Mouse (Mus musculus): ENCODE data around the gene Ppm1g.
A peak's percentile ranks its signal among the peaks of the same experiment; 100 is the strongest.

The Ppm1g gene

DNA sequence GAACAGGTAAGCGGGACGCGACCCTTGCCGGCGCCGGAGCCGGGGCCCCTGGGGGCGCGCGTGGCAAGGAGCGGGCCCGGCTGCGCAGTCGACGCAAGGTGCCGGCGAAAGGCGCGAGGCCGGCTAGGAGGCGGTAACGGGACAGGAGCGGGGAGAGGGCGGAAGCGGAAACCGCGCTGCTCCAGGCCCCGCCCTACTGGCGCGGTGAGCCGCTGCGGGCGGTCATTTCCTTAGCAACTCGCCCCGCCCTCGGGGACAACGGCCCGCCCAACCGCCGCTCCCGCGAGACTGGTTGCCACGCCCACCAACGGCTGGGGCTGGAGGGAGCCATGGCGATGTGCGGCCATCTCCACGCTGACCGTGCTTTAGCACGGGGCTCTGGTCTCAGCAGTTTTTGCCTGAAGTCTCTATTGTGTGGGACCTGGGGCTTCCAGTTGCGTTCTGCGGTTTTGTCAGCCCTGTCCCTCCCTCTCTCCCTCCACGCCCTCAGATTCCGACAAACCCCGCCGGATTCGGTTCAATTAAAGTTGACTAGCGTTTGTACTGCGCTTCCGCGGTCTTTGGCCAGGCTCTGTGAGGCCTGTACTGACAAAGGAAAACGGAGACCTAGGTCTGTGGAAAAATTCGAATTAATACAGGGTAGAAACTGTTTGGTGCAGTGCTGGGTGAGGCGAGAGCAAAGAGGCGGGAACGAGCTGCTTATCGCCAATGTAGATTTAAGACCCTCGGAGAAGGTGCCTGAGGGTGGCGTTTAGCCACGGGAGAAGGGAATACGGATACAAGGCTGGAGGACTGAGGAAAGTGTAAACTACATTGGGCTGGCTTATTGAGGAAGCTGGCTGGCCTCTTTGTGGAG is at the start of gene Ppm1g:
TSS of gene Ppm1g (minus strand) at position 240 of the 856 bp plus-strand sequence.
- DNase-seq (ENCODE audit: low spot score): peak; percentile 95

DNA sequence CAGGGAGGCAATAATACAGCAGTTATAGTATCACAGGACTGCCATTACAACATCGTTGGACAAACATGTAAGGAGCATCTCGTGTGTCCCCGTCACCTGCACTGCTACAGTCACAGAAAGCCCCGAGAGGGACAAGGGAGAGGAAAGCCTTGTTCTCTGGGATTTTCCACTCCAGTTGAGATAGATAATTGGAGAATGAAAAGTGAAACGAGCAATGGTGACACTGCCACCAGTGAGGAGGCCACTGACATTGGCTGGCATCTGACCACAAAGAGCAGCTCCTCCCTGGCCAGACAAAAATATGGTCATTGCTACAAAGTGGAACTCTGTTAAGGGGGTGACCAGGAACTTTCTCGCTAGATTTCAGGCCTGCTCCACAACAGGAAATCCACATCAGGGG is 47.2 kb upstream of the Ppm1g start:
- DNase-seq (ENCODE audit: low spot score): no peak

DNA sequence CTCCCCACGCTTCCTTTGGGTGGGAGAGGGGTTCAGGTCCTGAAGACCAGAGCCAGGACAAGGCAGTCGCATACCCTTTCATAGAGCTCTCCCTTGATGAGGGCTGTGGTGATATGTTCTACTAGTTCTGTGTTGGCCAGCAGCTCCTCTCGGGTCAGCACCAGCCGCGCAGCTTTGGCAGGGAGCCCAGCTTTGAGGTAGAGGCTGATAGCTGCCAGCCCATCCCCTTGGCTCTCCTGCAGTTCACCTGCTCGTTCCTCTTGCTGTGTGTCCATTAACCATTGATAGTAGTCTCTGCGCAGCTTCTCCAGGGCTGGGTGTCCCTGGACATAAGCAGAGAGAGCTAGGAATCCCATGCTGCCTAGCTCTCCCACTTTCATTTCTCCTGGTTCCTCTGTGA is 45.6 kb upstream of the Ppm1g start:
- no peak for DNase-seq (ENCODE audit: low spot score)

DNA sequence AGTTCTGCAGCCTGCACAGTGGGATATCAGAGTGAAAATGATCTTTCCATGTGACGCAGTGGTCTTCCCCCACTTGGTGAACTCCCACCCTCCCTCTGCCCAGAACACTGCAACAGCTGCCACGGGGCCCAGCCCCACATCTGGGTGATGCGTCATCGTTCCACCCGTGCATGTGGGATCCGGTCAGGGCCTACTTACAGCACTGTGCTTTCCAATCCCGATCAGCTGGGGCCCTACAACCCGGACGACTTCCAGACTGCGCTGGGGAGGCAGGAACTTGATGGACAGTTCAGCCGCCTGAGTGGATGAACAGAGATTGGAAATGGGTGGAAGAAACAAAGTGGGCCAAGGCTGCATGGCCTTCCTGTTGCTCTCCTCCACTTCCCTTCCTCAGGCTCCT is 37.1 kb upstream of the Ppm1g start:
- DNase-seq (ENCODE audit: low spot score): no peak

DNA sequence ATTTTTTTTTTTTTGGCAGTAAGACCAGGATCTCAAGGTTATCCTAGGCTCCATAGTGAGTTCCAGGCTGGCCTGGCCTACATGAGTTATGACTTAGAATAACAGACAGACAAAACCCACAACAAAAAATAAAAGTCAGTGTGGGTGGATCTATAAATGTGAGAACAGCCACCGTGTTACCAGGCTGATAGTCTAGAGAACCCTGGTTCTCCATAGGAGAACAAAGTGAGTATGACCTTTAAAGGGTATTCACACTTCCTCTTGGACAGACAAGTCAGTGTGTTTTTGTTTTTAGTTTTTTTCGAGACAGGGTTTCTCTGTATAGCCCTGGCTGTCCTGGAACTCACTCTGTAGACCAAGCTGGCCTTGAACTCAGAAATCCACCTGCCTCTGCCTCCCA is 35.5 kb upstream of the Ppm1g start:
- DNase-seq (ENCODE audit: low spot score): no peak

DNA sequence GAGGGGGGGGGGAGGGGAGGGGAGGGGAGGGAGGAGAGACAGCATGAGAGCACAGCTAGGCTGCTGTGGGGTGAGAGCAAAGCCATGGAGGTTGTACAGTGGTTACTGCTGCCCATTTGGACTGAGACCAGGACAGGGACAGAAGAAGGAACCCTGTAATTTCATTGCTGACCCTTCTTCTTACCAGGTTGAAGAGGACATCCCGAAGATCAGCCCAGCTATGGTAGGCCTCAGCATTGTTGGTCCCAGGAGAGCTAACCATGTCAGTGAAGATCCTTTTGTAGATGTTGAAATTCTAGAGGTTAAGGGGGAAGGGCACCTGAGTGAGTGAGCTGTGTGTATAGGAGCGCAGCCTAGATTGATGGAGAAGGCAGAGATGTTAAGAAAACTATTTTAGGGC is 34.9 kb upstream of the Ppm1g start:
- DNase-seq (ENCODE audit: low spot score): no peak

DNA sequence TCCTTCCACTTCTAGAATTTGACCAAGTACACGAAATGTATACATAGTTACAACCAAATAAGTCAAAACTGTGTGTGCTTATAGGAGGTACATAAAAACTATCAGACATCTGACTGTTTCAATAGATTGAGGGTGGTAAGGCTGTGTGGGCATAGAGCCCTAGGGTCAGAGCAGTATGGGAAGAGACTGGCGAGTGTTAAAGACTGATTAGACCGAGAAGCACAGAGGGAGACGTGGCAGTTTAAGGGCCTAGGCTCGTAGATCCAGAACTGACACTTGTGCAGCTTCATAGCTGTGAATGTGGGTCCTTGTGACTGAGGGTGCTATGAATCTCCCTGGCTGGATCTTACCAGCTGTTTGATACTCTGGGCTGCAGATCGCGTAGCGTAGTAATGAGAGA is 34.4 kb upstream of the Ppm1g start:
- DNase-seq (ENCODE audit: low spot score): no peak

DNA sequence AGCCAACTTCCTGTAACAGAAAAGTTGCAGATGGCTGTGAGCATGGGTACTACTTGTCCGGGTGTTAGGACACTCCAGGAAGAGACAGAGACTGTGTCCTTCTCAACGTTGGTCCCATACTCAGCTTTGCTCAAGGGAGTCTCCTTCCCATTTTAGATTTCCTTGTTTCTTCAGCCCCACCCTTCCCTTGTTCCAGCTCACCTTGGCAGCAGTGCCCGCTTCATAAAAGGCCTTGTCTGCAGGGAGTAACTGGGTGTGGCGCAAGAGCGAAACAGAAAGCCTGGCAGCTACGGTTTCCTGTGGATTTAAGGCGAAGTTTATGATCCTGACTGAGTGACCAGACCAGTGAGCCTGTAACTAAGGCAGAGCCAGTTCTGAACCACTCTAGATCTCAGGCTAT is 34.0 kb upstream of the Ppm1g start:
- DNase-seq (ENCODE audit: low spot score): no peak

DNA sequence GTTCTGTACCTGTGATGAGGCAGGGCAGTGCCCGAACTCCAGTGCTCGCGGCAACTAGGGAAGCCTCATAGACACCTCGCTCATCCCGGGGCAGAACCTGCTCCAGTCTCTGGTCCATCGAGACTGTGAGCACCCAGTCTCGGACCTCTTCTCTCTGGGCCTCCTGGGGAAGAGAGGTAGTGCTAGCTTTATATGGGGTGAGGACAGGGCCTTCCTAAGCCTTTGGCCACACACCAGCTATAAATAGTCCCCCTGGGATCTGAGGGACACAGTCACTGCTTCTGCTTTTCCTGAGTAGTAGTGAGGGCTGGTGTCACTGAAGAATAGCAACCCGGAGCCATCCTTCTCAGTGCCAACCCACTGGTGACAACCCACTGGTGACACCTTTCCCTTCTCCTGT is 33.3 kb upstream of the Ppm1g start:
- DNase-seq (ENCODE audit: low spot score): no peak

DNA sequence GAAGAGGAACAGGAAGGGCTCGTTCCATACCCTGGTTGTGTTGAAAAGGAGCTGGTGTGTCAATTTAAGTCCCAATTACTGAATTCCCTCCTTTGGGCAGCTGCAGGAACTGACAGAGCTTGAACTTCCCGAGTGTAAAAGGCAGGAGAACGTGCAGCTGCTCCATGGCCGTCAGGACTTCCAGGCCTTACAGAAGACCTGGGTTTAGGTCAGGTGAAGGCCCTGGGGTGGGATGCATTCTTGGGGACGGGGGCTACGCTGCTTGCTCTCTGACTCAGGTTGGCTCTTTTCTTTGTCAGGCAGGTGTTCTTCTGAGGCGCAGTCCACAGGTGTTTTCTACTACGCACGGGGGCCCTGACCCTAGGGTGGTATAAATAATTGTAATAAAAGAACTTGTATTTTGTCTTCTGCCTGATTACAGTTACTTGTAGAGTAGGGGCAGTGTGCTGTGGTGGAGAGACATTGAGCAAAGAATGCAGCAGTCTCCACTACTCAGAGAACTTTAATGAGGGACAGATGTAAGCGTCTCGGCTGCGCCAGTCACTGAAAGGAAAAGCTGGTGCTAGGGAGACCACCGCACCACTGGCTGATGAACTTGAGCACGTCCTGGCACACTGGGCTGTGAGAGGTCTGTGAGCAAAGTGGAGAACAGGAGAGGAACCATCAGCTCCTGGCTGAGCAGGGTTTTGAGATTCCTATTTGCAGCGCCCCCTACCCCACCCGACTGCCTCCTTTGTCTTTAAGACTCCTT is 32.5 kb upstream of the Ppm1g start:
- no peak for DNase-seq (ENCODE audit: low spot score)

DNA sequence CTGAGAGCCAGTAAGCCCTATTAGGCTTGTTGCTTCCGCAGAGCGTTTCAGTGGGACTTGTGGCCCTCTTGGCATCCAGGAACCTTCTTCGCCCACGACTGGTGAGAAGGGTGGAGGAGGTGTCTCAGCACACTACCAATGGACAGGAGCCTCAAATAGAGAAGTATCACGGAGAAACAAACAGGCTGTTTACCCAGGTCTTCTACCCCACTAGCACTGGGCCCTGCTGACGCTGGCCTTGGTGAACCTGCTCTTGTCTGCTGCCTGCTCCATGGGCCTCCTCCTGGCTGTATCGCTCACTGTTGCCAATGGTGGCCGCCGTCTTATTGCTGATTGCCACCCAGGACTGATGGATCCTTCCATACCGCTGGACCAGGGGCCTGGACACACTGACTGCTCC is 31.7 kb upstream of the Ppm1g start:
- DNase-seq (ENCODE audit: low spot score): no peak

DNA sequence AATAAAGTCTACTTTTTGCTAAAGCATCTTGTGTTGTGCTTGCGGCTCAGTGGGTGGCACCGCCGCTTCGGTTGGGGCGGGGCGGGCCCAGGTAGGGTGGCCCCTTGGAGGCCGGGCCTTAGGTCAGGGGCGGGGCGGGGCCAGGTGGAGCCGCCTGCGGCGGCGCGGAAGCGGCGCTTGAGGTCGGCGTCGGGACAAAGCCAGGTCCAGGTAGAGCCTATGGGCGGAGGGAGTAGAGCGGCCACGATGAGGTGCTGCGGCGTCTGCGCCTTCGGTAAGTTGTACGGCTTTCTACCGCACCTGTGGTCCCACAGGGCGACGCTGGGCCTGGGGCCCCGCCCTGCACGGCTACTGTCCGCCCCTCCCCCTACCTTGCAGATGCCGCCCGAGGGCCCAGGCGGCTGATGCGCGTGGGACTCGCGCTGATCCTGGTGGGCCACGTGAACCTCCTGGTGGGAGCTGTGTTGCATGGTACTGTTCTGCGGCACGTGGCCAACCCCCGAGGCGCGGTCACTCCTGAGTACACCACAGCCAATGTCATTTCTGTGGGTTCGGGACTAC is 31.1 kb upstream of the Ppm1g start, which contains the start of gene Krtcap3:
TSS of gene Krtcap3 (plus strand) at position 151 of the 561 bp plus-strand sequence.
- DNase-seq (ENCODE audit: low spot score): no peak

DNA sequence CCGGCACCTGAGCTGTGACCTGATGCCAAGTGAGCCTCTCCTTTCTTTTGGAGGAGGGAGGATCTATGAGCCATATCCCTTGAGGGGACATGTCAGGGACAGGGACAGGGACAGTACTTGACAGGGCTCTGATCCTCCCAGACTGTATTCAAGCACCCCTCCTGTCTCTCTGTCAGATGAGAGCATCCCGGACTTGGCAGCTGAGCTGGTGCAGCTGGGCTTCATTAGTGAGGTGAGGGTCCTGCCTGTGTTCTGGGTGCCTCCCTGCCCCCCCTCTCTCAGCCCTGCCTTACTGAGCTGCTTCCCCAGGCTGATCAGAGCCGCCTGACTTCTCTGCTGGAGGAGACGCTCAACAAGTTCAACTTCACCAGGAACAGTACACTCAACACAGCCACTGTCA is 30.2 kb upstream of the Ppm1g start:
- no peak for DNase-seq (ENCODE audit: low spot score)

DNA sequence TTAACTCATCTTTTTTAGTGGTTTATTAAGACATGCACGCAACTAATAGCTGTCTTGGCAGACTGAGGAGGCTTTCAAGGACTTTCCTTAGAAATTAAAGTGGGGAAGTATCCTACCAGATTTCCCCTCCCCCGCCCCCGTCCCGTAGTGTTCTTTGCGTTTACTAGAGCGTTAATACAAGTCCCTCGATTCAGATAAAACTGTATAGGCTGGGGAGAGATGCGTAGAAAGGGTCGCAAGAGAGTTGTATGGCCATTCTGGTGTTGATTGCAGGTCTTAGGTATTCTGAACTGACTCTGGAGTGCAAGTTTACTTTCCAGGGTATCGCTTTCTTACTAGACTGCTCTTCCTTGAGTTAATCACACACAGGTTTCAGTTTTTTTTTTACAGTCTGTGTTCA is 21.7 kb upstream of the Ppm1g start:
- DNase-seq (ENCODE audit: low spot score): no peak

DNA sequence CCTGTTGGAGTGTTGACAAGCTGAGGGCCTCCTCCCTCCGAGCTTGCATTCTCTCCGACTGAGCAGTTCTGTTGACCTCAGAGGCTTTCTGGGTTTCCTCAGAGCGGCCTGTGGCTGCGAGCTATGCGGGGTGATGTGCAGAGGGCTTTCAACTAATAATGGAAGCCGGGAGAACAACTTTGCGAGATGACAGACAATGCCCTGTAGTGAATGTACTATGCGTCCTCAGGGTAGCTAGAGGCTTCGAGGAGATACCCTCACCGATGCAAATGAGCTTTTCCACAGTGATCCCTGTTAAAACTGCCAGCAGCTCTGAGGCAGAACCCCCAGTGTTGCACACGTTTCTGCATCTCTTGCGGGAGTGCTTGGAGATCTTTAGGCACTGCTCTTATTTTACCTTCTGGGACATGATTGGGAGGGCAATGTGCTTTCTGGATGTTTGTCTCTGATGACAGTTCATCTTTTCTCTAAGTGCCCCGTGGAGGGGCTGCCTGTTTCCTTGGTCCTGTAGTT is 21.1 kb upstream of the Ppm1g start:
- DNase-seq (ENCODE audit: low spot score): no peak

DNA sequence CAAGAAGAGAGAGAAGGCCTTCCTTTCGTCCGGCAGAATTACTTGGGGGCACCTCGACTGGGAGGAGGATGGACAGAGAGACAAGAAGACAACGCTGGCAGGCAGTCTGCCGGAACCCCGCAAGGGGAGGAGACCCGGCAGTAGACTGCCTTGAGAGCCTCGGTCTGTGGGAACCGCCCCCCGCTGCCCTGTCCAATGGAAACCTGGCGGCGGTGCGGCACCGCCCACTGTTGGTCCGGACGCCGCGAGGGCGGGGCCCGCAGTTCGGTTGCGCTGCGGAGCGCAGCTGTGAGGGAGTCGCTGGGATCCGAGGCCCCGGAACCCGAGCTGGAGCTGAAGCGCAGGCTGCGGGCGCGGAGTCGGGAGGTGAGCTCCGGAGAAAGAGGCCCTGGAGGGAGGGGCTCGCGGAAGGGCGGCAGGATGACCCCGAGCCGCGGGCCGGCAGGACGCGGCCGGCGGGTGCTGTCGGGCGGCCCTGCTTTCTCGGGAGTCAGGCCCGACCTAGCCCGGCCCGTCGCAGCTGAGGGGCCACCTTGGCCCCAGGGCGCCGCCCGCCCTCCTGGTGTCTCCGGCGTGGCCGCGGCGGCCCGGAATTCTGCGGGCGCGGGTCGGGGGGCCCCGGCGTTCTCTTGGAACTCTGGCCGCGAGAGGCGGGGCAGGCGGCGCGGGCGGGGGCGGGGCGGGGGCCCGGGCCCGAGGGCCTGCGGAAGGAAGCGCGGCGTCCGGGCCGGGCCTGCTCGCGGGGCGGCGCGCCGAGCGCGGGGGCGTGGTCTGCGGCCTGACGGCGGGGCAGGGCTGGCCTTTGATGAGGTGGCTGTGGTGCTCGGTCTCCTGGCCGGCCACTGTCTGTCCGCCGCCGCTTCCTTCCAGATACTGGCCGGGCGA is 20.4 kb upstream of the Ppm1g start, which contains the start of the genes Nrbp1 and Gm9970:
TSS of gene Nrbp1 (plus strand) at position 228 of the 885 bp plus-strand sequence.
TSS of gene Gm9970 (minus strand) at position 596 of the 885 bp plus-strand sequence.
- peak; percentile 92 for DNase-seq (ENCODE audit: low spot score)

DNA sequence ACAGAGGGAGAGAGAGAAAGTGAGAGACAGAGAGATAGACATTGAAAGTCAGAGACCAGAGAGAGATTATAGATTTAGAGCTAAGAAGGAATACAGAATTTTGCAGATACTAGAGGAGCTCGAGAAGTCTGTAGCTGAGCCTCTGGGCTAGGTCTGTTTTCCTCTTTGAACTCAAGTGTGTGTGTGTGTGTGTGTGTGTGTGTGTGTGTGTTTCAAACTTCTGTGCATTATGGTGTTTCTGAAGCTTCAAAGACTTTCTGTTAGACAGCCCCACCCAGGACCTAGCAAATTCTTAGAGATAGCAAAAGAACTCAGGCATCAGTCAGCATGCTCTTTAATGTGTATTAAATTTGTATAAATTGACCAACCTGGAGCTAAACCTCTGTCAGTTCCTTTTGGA is 6.2 kb upstream of the Ppm1g start:
- DNase-seq (ENCODE audit: low spot score): no peak

DNA sequence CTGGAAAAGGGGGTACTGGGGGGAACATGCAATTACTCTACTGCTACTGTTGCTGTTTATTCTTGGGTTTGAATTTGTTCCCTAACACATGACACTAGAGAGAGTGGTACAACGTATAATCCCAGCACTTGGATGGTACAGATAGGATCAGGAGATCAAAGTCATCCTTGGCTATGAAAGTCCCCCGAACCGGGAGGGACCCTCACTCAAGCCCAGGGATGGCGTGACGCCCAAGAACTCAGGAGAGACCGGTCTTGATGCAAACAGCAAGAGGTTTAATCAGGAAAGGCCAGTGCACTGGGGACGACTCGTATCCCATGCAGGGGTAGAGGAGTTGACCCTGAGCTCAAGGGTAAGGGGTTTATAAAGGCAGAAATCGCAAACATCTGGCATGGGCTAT is 2.2 kb upstream of the Ppm1g start:
- DNase-seq (ENCODE audit: low spot score): no peak

DNA sequence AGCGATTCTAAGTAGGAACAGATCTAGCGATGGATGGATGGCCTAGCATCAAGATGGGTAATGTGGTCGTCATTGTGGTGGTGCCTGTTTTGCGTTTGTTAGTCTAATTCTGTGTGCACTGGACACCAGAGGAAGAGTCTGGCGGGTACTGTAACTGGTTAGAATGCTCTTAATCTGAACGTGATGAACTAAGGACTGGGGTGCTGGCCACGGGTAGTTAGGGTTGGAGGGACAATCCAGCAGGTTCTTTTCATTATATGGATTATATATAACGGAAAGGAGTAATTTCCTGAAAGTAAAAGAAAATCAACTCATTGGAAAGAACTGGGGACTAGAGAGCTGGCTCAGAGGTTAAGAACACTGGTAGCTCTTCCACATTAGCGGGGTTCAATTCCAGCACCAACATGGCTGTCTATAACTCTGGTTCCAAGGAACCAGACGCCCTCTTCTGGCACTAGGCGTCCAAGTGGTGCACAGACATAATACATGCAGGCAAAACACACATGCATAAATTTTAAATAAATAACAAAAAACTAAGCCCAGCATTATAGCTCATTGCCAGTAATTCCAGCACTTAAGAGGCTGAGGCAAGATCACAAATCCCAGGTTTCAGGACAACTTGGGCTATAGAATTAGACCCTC is 938 bp upstream of the Ppm1g start:
- peak; percentile 75 for DNase-seq (ENCODE audit: low spot score)

DNA sequence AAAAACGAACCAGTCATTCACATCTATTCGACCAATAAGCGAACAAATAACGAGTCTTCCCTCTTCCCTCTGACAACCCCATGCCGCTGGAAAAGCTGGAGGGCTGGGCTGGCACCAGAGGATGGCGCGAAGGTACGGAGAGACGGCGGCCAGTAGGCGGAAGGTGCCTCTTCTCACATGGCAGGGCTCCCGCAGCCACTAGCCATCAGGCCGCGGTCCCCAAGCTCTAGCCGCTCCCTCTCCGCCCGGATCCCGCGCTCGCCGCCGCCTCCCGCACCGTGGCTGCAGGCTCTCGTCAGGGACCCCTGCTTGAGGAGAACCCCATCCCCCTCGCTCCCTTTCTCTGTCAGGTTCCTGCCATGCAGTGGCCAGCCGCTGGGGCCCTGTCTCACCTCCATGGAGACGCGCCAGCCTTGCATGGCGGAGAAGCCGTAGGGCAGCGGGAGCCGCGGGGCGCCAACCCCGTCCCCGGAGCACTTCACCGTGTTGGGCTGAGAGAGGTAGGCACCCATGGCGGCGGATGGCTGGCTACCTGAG is 508 bp downstream of the Ppm1g start:
- peak; percentile 50 for DNase-seq (ENCODE audit: low spot score)

DNA sequence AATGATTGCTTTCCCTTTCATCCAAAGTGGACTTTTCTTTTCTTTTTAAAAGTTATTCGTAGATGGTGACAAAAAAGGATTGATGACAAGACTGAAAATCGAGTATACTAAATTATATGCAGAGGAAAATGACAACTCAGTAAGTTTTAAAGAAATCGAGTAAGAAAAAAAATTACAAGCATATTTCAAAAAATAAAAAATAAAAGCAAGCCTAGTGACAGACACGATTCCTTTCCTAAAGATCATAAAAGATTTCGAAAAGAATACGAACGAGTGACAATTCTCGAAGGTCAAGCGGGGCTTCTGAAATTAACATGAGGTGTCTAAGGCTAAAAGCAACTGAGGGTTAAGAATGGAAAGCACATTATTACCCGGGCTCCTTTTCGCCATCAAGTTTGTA is 1.0 kb downstream of the Ppm1g start:
- no peak for DNase-seq (ENCODE audit: low spot score)
